Mouse (Mus musculus) CH12.LX (cell line): Measurements from ENCODE around the gene Rnf123. TPM values are rescaled to one million over a fixed set of nuclear protein-coding genes. Genes with fewer than 3 reads are reported as not detected.

Experiments
- DNase-seq: peaks from one replicate; pipeline ENCODE4 v3.0.0-alpha.2; 2013; ENCODE audit errors: extremely low read depth
- H3K27ac ChIP-seq: 2 replicates; pipeline ENCODE4 v1.5.1; 2012; ENCODE audit warnings: low read depth, mild to moderate bottlenecking, control low read depth, moderate library complexity; ENCODE audit not compliant: insufficient read depth
- H3K27me3 ChIP-seq: replicated peaks from 2 replicates; pipeline ENCODE3; 2012; ENCODE audit warnings: inconsistent platforms
- H3K36me3 ChIP-seq, 2 experiments: replicated peaks in 1 of 2; 2 replicates each; pipeline versions ENCODE3 to v1.6.1; 2012; ENCODE audit warnings: inconsistent platforms in 1 of 2, low read length in 1 of 2, mild to moderate bottlenecking in 1 of 2, mixed read lengths in 1 of 2, moderate library complexity in 1 of 2; ENCODE audit not compliant: control insufficient read depth in 1 of 2, insufficient read depth in 1 of 2
- H3K4me1 ChIP-seq, 2 experiments: 2 replicates each; pipeline ENCODE4 v1.6.1; 2012; ENCODE audit warnings: inconsistent platforms in 1 of 2, moderate library complexity in 1 of 2; ENCODE audit not compliant: insufficient read depth in 2 of 2, control insufficient read depth in 1 of 2
- H3K4me2 ChIP-seq: 2 replicates; pipeline ENCODE4 v1.6.1; 2012; ENCODE audit warnings: low read depth, mild to moderate bottlenecking, control low read depth; ENCODE audit not compliant: poor library complexity, insufficient read depth, severe bottlenecking
- H3K4me3 ChIP-seq, 3 experiments: fragments of 150-350 bp in 1 of 3; sonication (generic) in 1 of 3; replicated peaks in 1 of 3; 2 replicates each; pipeline versions ENCODE3 to v1.5.1; 2011 to 2012; ENCODE audit warnings: low read depth in 2 of 3, low read length in 2 of 3, mild to moderate bottlenecking in 2 of 3, moderate library complexity in 2 of 3, control low read depth in 1 of 3, improper control_type of control experiment in 1 of 3, inconsistent platforms in 1 of 3, mixed read lengths in 1 of 3; ENCODE audit not compliant: poor library complexity in 1 of 3
- H3K79me2 ChIP-seq: replicated peaks from 2 replicates; pipeline ENCODE4 v1.6.1; 2012; ENCODE audit warnings: mild to moderate bottlenecking, moderate library complexity; ENCODE audit not compliant: control insufficient read depth, poor library complexity, insufficient read depth, severe bottlenecking; ENCODE audit errors: extremely low read depth
- H3K9ac ChIP-seq: 2 replicates; pipeline ENCODE4 v1.6.1; 2012; ENCODE audit warnings: low read depth, mild to moderate bottlenecking, control low read depth, moderate library complexity; ENCODE audit not compliant: insufficient read depth
- H3K9me3 ChIP-seq: replicated peaks from 2 replicates; pipeline ENCODE3; 2012; ENCODE audit warnings: low read length, inconsistent platforms, mixed read lengths
- BHLHE40 ChIP-seq: IDR thresholded peaks from 2 replicates; pipeline ENCODE4 v1.6.1; 2011; ENCODE audit warnings: mild to moderate bottlenecking, low read depth, low read length, improper control_type of control experiment
- CHD1 ChIP-seq: IDR thresholded peaks from 2 replicates; pipeline ENCODE4 v1.6.1; 2012; ENCODE audit warnings: low read depth, low read length, improper control_type of control experiment, inconsistent platforms
- CHD2 ChIP-seq: IDR thresholded peaks from 2 replicates; pipeline ENCODE4 v1.6.1; 2011; ENCODE audit warnings: low read length, improper control_type of control experiment
- CTCF ChIP-seq, 2 experiments: IDR thresholded peaks in 1 of 2; conservative IDR thresholded peaks in 1 of 2; 2 replicates each; pipeline ENCODE4 v1.5.1; 2011 to 2012; ENCODE audit warnings: low read depth in 2 of 2, low read length in 2 of 2, improper control_type of control experiment in 1 of 2, inconsistent platforms in 1 of 2, mild to moderate bottlenecking in 1 of 2, moderate library complexity in 1 of 2
- ELF1 ChIP-seq: IDR thresholded peaks from 2 replicates; pipeline ENCODE4 v1.6.1; 2014; ENCODE audit warnings: low read depth, mild to moderate bottlenecking, inconsistent platforms, low read length, improper control_type of control experiment
- EP300 ChIP-seq: IDR thresholded peaks from 2 replicates; pipeline ENCODE4 v1.6.1; 2011; ENCODE audit warnings: low read length, improper control_type of control experiment
- GABPA ChIP-seq: IDR thresholded peaks from 2 replicates; pipeline ENCODE4 v1.6.1; 2012; ENCODE audit warnings: low read depth, low read length, improper control_type of control experiment, inconsistent platforms; ENCODE audit not compliant: insufficient replicate concordance
- HCFC1 ChIP-seq: IDR thresholded peaks from 2 replicates; pipeline ENCODE4 v1.6.1; 2012; ENCODE audit warnings: low read depth, mild to moderate bottlenecking, inconsistent platforms, low read length, improper control_type of control experiment
- IRF4 ChIP-seq: IDR thresholded peaks from 2 replicates; pipeline ENCODE4 v1.6.1; 2014; ENCODE audit warnings: low read depth, mild to moderate bottlenecking, inconsistent platforms, low read length, improper control_type of control experiment
- MAX ChIP-seq: IDR thresholded peaks from 2 replicates; pipeline ENCODE4 v1.6.1; 2011; ENCODE audit warnings: low read length, improper control_type of control experiment
- MAZ ChIP-seq: IDR thresholded peaks from 2 replicates; pipeline ENCODE4 v1.6.1; 2012; ENCODE audit warnings: low read depth, mild to moderate bottlenecking, inconsistent platforms, low read length, improper control_type of control experiment, moderate library complexity
- MEF2A ChIP-seq: IDR thresholded peaks from 2 replicates; pipeline ENCODE4 v1.6.1; 2014; ENCODE audit warnings: low read depth, mild to moderate bottlenecking, inconsistent platforms, low read length, improper control_type of control experiment, borderline replicate concordance
- MXI1 ChIP-seq: IDR thresholded peaks from 2 replicates; pipeline ENCODE4 v1.6.1; 2011; ENCODE audit warnings: mild to moderate bottlenecking, low read depth, low read length, improper control_type of control experiment
- MYC ChIP-seq: IDR thresholded peaks from 2 replicates; pipeline ENCODE4 v1.6.1; 2011; ENCODE audit warnings: low read depth, mild to moderate bottlenecking, improper control_type of control experiment, low read length
- NRF1 ChIP-seq: IDR thresholded peaks from 2 replicates; pipeline ENCODE4 v1.6.1; 2014; ENCODE audit warnings: low read depth, mild to moderate bottlenecking, inconsistent platforms, low read length, improper control_type of control experiment, moderate library complexity
- PAX5 ChIP-seq: IDR thresholded peaks from 2 replicates; pipeline ENCODE4 v1.6.1; 2012; ENCODE audit warnings: low read length, inconsistent platforms, mixed read lengths
- POLR2A ChIP-seq: IDR thresholded peaks from 2 replicates; pipeline ENCODE4 v1.6.1; 2011; ENCODE audit warnings: low read depth, mild to moderate bottlenecking, improper control_type of control experiment, low read length
- POLR2AphosphoS2 ChIP-seq: IDR thresholded peaks from 2 replicates; pipeline ENCODE4 v1.6.1; 2011; ENCODE audit warnings: low read depth, low read length, improper control_type of control experiment
- RCOR1 ChIP-seq: conservative IDR thresholded peaks from 2 replicates; pipeline ENCODE4 v1.6.1; 2012; ENCODE audit warnings: low read depth, mild to moderate bottlenecking, inconsistent platforms, low read length, improper control_type of control experiment
- SIN3A ChIP-seq: IDR thresholded peaks from 2 replicates; pipeline ENCODE4 v1.6.1; 2012; ENCODE audit warnings: low read length, improper control_type of control experiment, inconsistent platforms
- SMC3 ChIP-seq: IDR thresholded peaks from 2 replicates; pipeline ENCODE4 v1.6.1; 2011; ENCODE audit warnings: low read depth, low read length, improper control_type of control experiment
- TBP ChIP-seq: conservative IDR thresholded peaks from 2 replicates; pipeline ENCODE4 v1.6.1; 2011; ENCODE audit warnings: low read depth, low read length, improper control_type of control experiment
- TCF12 ChIP-seq: IDR thresholded peaks from 2 replicates; pipeline ENCODE4 v1.6.1; 2014; ENCODE audit warnings: low read depth, mild to moderate bottlenecking, inconsistent platforms, low read length, improper control_type of control experiment
- ZC3H11A ChIP-seq: IDR thresholded peaks from 2 replicates; pipeline ENCODE4 v1.6.1; 2012; ENCODE audit warnings: low read depth, mild to moderate bottlenecking, inconsistent platforms, low read length, improper control_type of control experiment
- ZKSCAN1 ChIP-seq: IDR thresholded peaks from 2 replicates; pipeline ENCODE4 v1.6.1; 2012; ENCODE audit warnings: low read depth, inconsistent platforms, low read length, improper control_type of control experiment, borderline replicate concordance
- ZMIZ1 ChIP-seq: IDR thresholded peaks from 2 replicates; pipeline ENCODE4 v1.6.1; 2012; ENCODE audit warnings: low read depth, mild to moderate bottlenecking, inconsistent platforms, low read length, improper control_type of control experiment
- dilution Hi-C: fragments of 300-500 bp; cut with MboI; formaldehyde crosslinking; loops from 2 replicates; pipeline ENCODE4 v1.14.3; 2020; ENCODE audit warnings: low sequenced_read_pairs; ENCODE audit not compliant: extremely low pct_unique_long_range_greater_than_20kb, extremely low pct_ligation_motif_present
- in situ Hi-C: fragments of 300-500 bp; cut with MboI; formaldehyde crosslinking; loops from 3 replicates; pipeline ENCODE4 v1.14.3; 2019; ENCODE audit warnings: low sequenced_read_pairs, low pct_ligation_motif_present, low pct_unique_long_range_greater_than_20kb, mixed read lengths
- polyA plus RNA-seq: library from polyadenylated mRNA; unstranded; fragments of >175 nt; gene quantifications from 2 replicates; pipeline ENCODE4 v1.2.1, GENCODE M21; 2012; ENCODE audit warnings: low read depth; ENCODE audit not compliant: insufficient read length
- total RNA-seq, 2 experiments: library from RNA; depleted of rRNA; stranded (reverse); fragments of 300-350 nt in 1 of 2; fragments of >200 nt in 1 of 2; gene quantifications; 2 replicates each; pipeline ENCODE4 v1.2.3; 2012 to 2014

Rnf123 gene
- total and polyA plus RNA-seq, 3 experiments = 10.0 to 50.0 (median 28.8) TPM

DNA sequence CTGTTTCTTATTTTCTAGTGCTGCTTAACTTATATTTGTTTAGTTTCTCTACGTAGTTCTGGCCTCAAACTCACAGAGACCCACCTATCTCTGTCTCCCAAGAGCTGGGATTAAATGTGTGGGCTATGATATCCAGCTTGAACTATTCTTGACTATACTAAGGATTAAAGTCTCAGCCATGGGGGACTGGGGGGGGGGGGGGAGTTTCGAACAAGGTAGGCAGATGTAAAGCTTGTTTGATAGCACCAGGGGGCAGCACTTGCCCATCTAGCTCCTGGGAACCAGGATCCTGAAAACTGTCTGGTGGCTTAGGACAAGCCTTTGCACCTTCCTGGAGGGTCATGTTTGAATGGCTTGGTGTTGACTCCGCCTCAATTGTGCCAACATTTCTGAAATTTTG lies 12.4 kb upstream of the Rnf123 start (continued):
- no peak for TF ChIP-seq ZMIZ1
- peak; percentile 70 for TF ChIP-seq IRF4
- 0 out of 2 replicates have a peak, but pooled peaks have one; percentile 29 for TF ChIP-seq TCF12
- peak; percentile 44; the same call in 1 of the 2 replicates for TF ChIP-seq CHD2
- TF ChIP-seq GABPA = no peak
- no peak for TF ChIP-seq CHD1

DNA sequence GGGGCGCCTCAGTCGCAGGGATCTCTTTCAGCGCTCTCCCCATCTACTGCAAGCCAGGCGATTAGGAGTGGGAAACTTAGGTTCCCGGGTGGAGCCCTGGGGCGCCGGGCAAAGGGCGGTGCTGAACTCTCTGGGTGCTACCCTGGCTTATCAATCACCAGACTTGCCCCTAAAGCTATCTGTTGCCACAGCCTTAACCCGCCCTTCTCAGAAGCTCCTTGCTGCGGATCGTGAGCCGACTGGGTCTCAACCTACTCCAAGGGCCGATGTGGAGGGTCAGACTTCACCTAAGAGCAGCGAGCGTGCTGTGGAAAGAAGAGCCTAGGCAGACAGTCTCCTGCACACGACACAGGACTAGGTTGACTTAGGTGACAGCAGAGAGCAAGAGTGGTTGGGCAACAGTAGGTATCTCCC lies 11.9 kb upstream of the Rnf123 start:
- H3K4me1 ChIP-seq = peaks cover 5 to 33% of the 10 kb centered on the region in 2 experiments
- peak overlapping the region; percentile 90 for H3K4me2 ChIP-seq
- peaks cover 36 to 57% of the 10 kb centered on the region in 2 experiments for H3K36me3 ChIP-seq
- in situ Hi-C loops = loop anchor here (5.0 kb wide), 1 partner anchor 107 kb away; no protein-coding TSS in a partner anchor
- TF ChIP-seq TBP = no peak
- no peak for TF ChIP-seq ZC3H11A
- TF ChIP-seq EP300 = no peak
- no peak for TF ChIP-seq RCOR1
- no peak for TF ChIP-seq PAX5
- TF ChIP-seq ZKSCAN1 = no peak
- no peak for TF ChIP-seq MXI1
- TF ChIP-seq SMC3 = no peak
- no peak for TF ChIP-seq CTCF (conservative IDR thresholded peaks at IDR 0.05 in 1 of 2, IDR thresholded peaks at IDR 0.05 in 1 of 2; ENCODE audit: low read depth in 2 of 2, low read length in 2 of 2)
- no peak for TF ChIP-seq GABPA
- TF ChIP-seq ZMIZ1 = no peak
- no peak for TF ChIP-seq MAZ
- no peak for DNase-seq
- no peak overlapping the region; the same call in 1 of the 2 replicates for H3K27ac ChIP-seq
- H3K9me3 ChIP-seq = no peaks in the 10 kb centered on the region
- H3K27me3 ChIP-seq = no peaks in the 10 kb centered on the region
- peak overlapping the region; percentile 60 for H3K9ac ChIP-seq
- peak overlapping the region; percentile 31 to 43 (median 41) for H3K4me3 ChIP-seq
- peaks cover 9% of the 10 kb centered on the region for H3K79me2 ChIP-seq
- dilution Hi-C loops = no loop called here

DNA sequence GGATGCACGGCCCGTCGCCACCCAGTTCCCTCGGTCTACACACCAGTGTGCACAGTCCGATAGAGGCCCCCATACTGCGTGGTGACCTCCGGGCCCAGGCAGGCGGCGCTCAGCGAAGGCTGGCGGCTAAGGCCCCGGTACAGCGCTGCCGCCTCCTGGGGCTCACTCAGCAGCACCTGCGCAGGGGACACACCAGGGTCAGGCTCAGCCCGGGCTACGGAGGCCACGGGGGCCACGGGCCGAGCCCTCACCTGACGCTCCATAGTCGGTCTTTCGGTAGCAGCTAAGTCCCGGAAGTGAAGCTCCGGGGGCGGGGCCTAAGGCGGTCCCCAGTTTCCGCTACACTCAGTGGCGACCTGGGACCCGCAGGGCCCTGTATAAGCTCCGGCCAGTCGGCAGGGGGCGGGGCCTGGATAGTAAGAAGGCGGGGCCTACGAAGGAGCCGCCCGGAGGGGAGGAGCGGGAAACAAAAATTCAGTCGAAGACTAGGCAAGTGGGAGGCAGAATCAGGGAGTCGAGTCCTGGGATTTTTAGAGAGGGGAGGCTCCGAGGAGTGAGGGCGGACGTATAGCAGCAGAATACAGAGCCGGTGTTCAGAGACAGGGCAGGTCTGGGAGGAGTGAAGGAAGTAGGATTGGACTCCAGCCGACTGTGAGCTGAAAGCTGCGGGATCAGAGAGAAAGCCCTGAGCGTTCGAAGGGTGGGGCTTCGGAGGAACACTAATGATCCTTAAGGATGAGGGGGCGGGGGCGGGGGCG lies 11.2 kb upstream of the Rnf123 start, which contains the start of gene Apeh:
Gene Apeh (minus strand): TSS at position 423 of the 758 bp plus-strand sequence.
- dilution Hi-C loops = no loop called here
- Histone ChIP-seq H3K4me1 (peaks cover 5 to 33% of the 10 kb centered on the region in 2 experiments), H3K36me3 (peaks cover 37 to 57% of the 10 kb centered on the region in 2 experiments), H3K27me3 (no peaks in the 10 kb centered on the region), H3K79me2 (peaks cover 9% of the 10 kb centered on the region), H3K4me3 (peak within 1 kb of the TSS; percentile 67 to 89 (median 87)), H3K9ac (peak within 1 kb of the TSS; percentile 64), H3K4me2 (peak within 1 kb of the TSS; percentile 90), H3K9me3 (no peaks in the 10 kb centered on the region), H3K27ac (peak within 1 kb of the TSS; percentile 18; the same call in 1 of the 2 replicates)
- in situ Hi-C loops = no loop called here
- peak; percentile 96 for DNase-seq
- peak; percentile 84 for TF ChIP-seq POLR2A
- TF ChIP-seq BHLHE40 = peak; percentile 26
- TF ChIP-seq MEF2A = 0 out of 2 replicates have a peak, but pooled peaks have one; percentile 25
- TF ChIP-seq CTCF (conservative IDR thresholded peaks at IDR 0.05 in 1 of 2, IDR thresholded peaks at IDR 0.05 in 1 of 2; ENCODE audit: low read depth in 2 of 2, low read length in 2 of 2) = no peak
- TF ChIP-seq HCFC1 = peak; percentile 71
- TF ChIP-seq TCF12 = peak; percentile 81
- peak; percentile 50 for TF ChIP-seq NRF1
- peak; percentile 72; the same call in 1 of the 2 replicates for TF ChIP-seq MAZ
- TF ChIP-seq MAX = peak; percentile 42; the same call in 1 of the 2 replicates
- no peak for TF ChIP-seq EP300
- peak; percentile 54; the same call in 1 of the 2 replicates for TF ChIP-seq MXI1
- peak; percentile 65 for TF ChIP-seq IRF4
- no peak for TF ChIP-seq CHD2
- no peak for TF ChIP-seq CHD1
- TF ChIP-seq SIN3A = peak; percentile 69; the same call in 1 of the 2 replicates
- TF ChIP-seq PAX5 = no peak
- TF ChIP-seq RCOR1 = 0 out of 2 replicates have a peak, but pooled peaks have one; percentile 30
- TF ChIP-seq ELF1 = peak; percentile 95
- no peak for TF ChIP-seq MYC
- 0 out of 2 replicates have a peak, but pooled peaks have one; percentile 63 for TF ChIP-seq POLR2AphosphoS2
- peak; percentile 83 for TF ChIP-seq ZMIZ1
